Mouse (Mus musculus) neutrophil, adult 83 days (primary cell): Measurements from ENCODE around the gene Aplf. TPM values are rescaled to one million over a fixed set of nuclear protein-coding genes. Genes with fewer than 3 reads are reported as not detected.

Experiments used
- total RNA-seq, 2 experiments: library from RNA; stranded (reverse); gene quantifications; one replicate each; pipeline ENCODE4 v1.2.4; 2023

Gene Aplf
- total RNA-seq: 1 to 10 TPM; 4.3 to 4.5 TPM

DNA sequence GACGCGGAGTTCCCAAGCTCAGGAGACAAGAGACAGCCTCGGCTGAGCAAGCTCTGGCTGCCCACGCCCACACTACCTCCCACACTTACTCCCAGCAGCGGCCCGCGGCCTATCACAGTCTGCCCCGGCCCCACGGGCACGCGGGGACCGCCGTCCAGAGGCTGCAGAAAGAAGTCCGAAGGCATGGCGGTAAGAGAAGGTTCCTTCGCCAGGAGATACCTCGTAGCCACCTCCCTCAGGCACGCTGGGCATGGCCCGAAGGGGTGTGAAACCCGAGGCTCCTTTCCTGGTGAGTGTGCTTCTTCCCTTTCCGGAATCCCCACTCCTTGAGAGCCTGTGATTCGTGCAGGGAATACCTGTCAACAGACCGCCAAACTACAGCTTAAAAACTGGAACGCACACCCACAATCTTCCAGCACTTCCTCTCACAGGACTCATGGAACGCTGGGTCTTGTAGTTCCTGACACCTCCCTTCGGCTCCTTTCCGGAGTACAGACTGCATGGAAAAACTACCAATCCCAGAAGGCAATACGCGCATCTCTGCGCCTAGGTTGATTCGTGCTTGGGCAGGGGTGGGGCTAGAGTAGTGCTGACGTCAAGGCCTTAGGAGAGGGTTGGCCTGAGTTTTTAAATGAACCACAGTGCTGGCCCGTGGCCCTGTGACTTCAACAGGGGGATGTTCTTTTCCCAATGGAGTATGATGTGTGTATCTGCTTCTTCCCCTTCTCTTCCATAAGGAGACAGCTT lies at the start of gene Aplf:
Gene Aplf (minus strand): TSS at position 423 of the 747 bp plus-strand sequence.

DNA sequence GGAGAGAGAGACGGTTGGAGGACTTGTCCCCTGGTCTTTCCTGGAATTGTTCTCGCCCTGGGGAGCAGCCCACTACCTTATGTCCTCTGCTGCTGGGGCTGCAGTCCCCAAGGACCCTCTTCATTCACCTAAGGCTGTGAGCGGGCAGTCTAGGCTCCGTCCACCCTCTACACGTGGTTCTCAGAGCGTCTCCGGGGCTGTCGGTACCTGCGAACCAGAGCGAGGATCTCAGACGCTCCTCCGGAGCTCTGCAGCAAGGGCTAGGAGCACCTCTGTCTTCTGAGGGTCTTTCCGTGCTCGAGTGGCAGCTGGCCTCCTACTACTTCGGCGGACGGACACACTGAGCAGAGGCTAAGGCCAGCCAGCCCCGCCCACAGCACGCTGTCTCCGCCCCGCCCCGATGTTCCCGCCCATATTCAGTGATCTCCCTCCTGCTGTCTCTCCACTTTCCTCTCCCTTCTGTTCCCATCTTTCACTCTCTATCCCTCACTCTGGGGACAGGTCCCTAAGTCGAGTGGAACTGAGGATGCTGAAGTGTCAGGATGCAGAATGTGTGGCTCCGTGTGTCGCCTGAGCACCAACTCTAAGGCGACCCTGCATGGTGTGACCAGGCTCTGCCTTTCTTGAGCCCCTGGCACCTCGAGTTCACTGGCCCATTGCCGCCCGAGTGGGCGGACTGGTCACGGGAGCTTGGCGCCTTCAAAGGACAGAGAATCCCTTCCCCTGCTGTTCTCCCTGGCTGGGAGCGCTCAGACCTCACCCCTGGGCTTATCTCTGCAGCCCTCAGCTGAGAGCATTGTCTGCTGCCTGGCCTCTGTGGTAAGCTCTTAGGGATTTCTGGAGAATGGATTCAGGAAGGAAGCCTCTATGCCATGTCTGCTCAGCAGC lies 81.4 kb downstream of the Aplf start, which contains the start of gene Prokr1:
Gene Prokr1 (minus strand): TSS at position 350 of the 888 bp plus-strand sequence.

Other genes with a start within 250 kb of the Aplf start
- gene Bmp10, start 243.2 kb downstream of the Aplf start, total RNA-seq: not detected
- gene Arhgap25, start 138.9 kb downstream of the Aplf start, total RNA-seq: 10 to 100 TPM; 84.1 to 99.8 TPM
- under 1 TPM in 1 of 2 experiments, not detected in 1; 0.11 TPM for gene Prokr1, start 81.5 kb downstream of the Aplf start, total RNA-seq
- under 1 TPM in 1 of 2 experiments, not detected in 1; 0.29 TPM for gene Efcc1, start 58.7 kb upstream of the Aplf start, total RNA-seq
- 1 to 10 TPM; 4.2 to 6.5 TPM for gene Gp9, start 105.9 kb upstream of the Aplf start, total RNA-seq
- gene Rab43, start 140.0 kb upstream of the Aplf start, total RNA-seq: 10 to 100 TPM; 60.8 to 66.4 TPM
- 1 to 10 TPM; 4.6 to 6.6 TPM for gene Gm45140, start 163.6 kb upstream of the Aplf start, total RNA-seq
- gene Isy1, start 166.6 kb upstream of the Aplf start, total RNA-seq: 10 to 100 TPM; 24.5 to 31.5 TPM
- 100 to 1,000 TPM; 120 to 128 TPM for gene Cnbp, start 178.9 kb upstream of the Aplf start, total RNA-seq
- 10 to 100 TPM; 52.0 to 59.5 TPM for gene Copg1, start 215.6 kb upstream of the Aplf start, total RNA-seq
- 10 to 100 TPM; 11.5 to 14.4 TPM for gene Hmces, start 241.7 kb upstream of the Aplf start, total RNA-seq